Mouse (Mus musculus) myocyte (in vitro differentiated cells): ENCODE measurements around the gene Cdhr3. TPM values are rescaled to one million over a fixed set of nuclear protein-coding genes. Genes with fewer than 3 reads are reported as not detected.
"Not testable (repeated sequence)": the region's sequence is repeated elsewhere in the genome, so short reads cannot be mapped to it uniquely, and the experiment has no call there.

ENCODE experiments used
- H3K27me3 ChIP-seq: one replicate; pipeline ENCODE4 v1.6.1; 2011; ENCODE audit not compliant: control insufficient read depth, insufficient read depth, insufficient read length
- H3K36me3 ChIP-seq: one replicate; pipeline ENCODE4 v1.6.1; 2011; ENCODE audit not compliant: control insufficient read depth, insufficient read depth
- H3K4me2 ChIP-seq: one replicate; pipeline ENCODE4 v1.6.1; 2011; ENCODE audit warnings: low read depth, control low read depth
- H3K4me3 ChIP-seq: one replicate; pipeline ENCODE4 v1.5.1; 2011; ENCODE audit warnings: mild to moderate bottlenecking, control low read depth, moderate library complexity
- H3K79me2 ChIP-seq: one replicate; pipeline ENCODE4 v1.6.1; 2011; ENCODE audit not compliant: control insufficient read depth, insufficient read depth
- H3ac ChIP-seq: one replicate; pipeline ENCODE4 v1.6.1; 2011; ENCODE audit not compliant: control insufficient read depth, insufficient read length
- CEBPB ChIP-seq: IDR thresholded peaks from 2 replicates; pipeline ENCODE4 v1.6.1; 2011; ENCODE audit warnings: mild to moderate bottlenecking, moderate library complexity; ENCODE audit not compliant: poor library complexity, insufficient read depth, severe bottlenecking
- E2F4 ChIP-seq: IDR thresholded peaks from one replicate; pipeline ENCODE4 v1.6.1; 2011; ENCODE audit warnings: mild to moderate bottlenecking, control low read depth, moderate library complexity; ENCODE audit not compliant: insufficient read depth
- MAX ChIP-seq: IDR thresholded peaks from one replicate; pipeline ENCODE4 v1.6.1; 2011; ENCODE audit warnings: low read depth, mild to moderate bottlenecking, control low read depth
- MYOD1 ChIP-seq, 3 experiments: IDR thresholded peaks; one replicate each; pipeline ENCODE4 v1.6.1; 2011; ENCODE audit warnings: control low read depth in 2 of 3, low read depth in 2 of 3, mild to moderate bottlenecking in 2 of 3, moderate library complexity in 1 of 3; ENCODE audit not compliant: insufficient read length in 2 of 3, control insufficient read depth in 1 of 3
- MYOG ChIP-seq, 3 experiments: IDR thresholded peaks; one replicate each; pipeline ENCODE4 v1.6.1; 2011; ENCODE audit warnings: control low read depth in 2 of 3, low read depth in 2 of 3, mild to moderate bottlenecking in 2 of 3; ENCODE audit not compliant: insufficient read length in 2 of 3, control insufficient read depth in 1 of 3, insufficient read depth in 1 of 3
- POLR2A ChIP-seq: IDR thresholded peaks from one replicate; pipeline ENCODE4 v1.6.1; 2011; ENCODE audit warnings: low read depth, mild to moderate bottlenecking, control low read depth, moderate library complexity; ENCODE audit not compliant: insufficient read length
- POLR2AphosphoS2 ChIP-seq: IDR thresholded peaks from one replicate; pipeline ENCODE4 v1.6.1; 2011; ENCODE audit warnings: low read depth, control low read depth; ENCODE audit not compliant: insufficient read length
- REST ChIP-seq: IDR thresholded peaks from one replicate; pipeline ENCODE4 v1.6.1; 2011; ENCODE audit warnings: mild to moderate bottlenecking, control low read depth, moderate library complexity; ENCODE audit not compliant: insufficient read depth, insufficient read length
- SRF ChIP-seq: IDR thresholded peaks from one replicate; pipeline ENCODE4 v1.6.1; 2011; ENCODE audit warnings: low read depth; ENCODE audit not compliant: control insufficient read depth, insufficient read length
- TCF12 ChIP-seq: IDR thresholded peaks from one replicate; pipeline ENCODE4 v1.6.1; 2011; ENCODE audit warnings: mild to moderate bottlenecking, control low read depth; ENCODE audit not compliant: poor library complexity, insufficient read depth, severe bottlenecking
- TCF3 ChIP-seq: IDR thresholded peaks from one replicate; pipeline ENCODE4 v1.6.1; 2011; ENCODE audit warnings: low read depth, control low read depth; ENCODE audit not compliant: insufficient read length
- USF1 ChIP-seq: IDR thresholded peaks from one replicate; pipeline ENCODE4 v1.6.1; 2011; ENCODE audit warnings: low read depth, mild to moderate bottlenecking, control low read depth, moderate library complexity
- polyA plus RNA-seq: library from polyadenylated mRNA; unstranded; fragments of >200 nt; fragmentation: generic; extraction: Trizol; gene quantifications from one replicate; pipeline ENCODE4 v1.2.1, GENCODE M21; 2012; ENCODE audit warnings: missing spikeins

The Cdhr3 gene
- polyA plus RNA-seq, 1 experiment: 0.04 TPM

- no peak overlapping the region for H3K4me3 ChIP-seq
- no peak overlapping the region for H3ac ChIP-seq
- no peaks in the 10 kb centered on the region for H3K79me2 ChIP-seq
- H3K36me3 ChIP-seq: no peaks in the 10 kb centered on the region
- H3K4me2 ChIP-seq: no peak overlapping the region
- H3K27me3 ChIP-seq: no peaks in the 10 kb centered on the region
- no peak for TF ChIP-seq MYOG (IDR thresholded peaks at IDR 0.05; ENCODE audit: control insufficient read depth in 1 of 3, insufficient read depth in 1 of 3, insufficient read length in 2 of 3, low read depth in 2 of 3)
- TF ChIP-seq REST: no peak
- no peak for TF ChIP-seq CEBPB
- TF ChIP-seq MYOD1 (IDR thresholded peaks at IDR 0.05; ENCODE audit: control insufficient read depth in 1 of 3, insufficient read length in 2 of 3, low read depth in 2 of 3): no peak
- no peak for TF ChIP-seq E2F4
- no peak for TF ChIP-seq POLR2AphosphoS2
Measured at GRCm38 (mm10) chr12:33066355-33066754, 26.3 kb downstream of the Cdhr3 start.

GRCm38 (mm10) chr12:33065162-33065561 is 27.5 kb downstream of the Cdhr3 start:
- H3K4me2 ChIP-seq: no peak overlapping the region
- no peaks in the 10 kb centered on the region for H3K79me2 ChIP-seq
- no peak overlapping the region for H3K4me3 ChIP-seq
- no peak for TF ChIP-seq POLR2A
- no peaks in the 10 kb centered on the region for H3K27me3 ChIP-seq
- no peaks in the 10 kb centered on the region for H3K36me3 ChIP-seq
- no peak overlapping the region for H3ac ChIP-seq

- Histone ChIP-seq H3ac (no peak overlapping the region), H3K4me3 (no peak overlapping the region), H3K27me3 (no peaks in the 10 kb centered on the region), H3K36me3 (no peaks in the 10 kb centered on the region), H3K79me2 (no peaks in the 10 kb centered on the region), H3K4me2 (no peak overlapping the region)
- TF ChIP-seq MYOG (IDR thresholded peaks at IDR 0.05; ENCODE audit: control insufficient read depth in 1 of 3, insufficient read depth in 1 of 3, insufficient read length in 2 of 3, low read depth in 2 of 3): no peak
- TF ChIP-seq TCF3: no peak
- no peak for TF ChIP-seq E2F4
- TF ChIP-seq SRF: no peak
- no peak for TF ChIP-seq USF1
Measured at GRCm38 (mm10) chr12:33064266-33064665, 28.4 kb downstream of the Cdhr3 start.

- Histone ChIP-seq H3K27me3 (no peaks in the 10 kb centered on the region), H3K4me2 (no peak overlapping the region), H3ac (no peak overlapping the region), H3K79me2 (no peaks in the 10 kb centered on the region), H3K4me3 (no peak overlapping the region), H3K36me3 (no peaks in the 10 kb centered on the region)
- no peak for TF ChIP-seq USF1
- TF ChIP-seq MYOG (IDR thresholded peaks at IDR 0.05; ENCODE audit: control insufficient read depth in 1 of 3, insufficient read depth in 1 of 3, insufficient read length in 2 of 3, low read depth in 2 of 3): no peak
- TF ChIP-seq REST: no peak
- TF ChIP-seq POLR2AphosphoS2: no peak
- no peak for TF ChIP-seq TCF12
- TF ChIP-seq SRF: no peak
- no peak for TF ChIP-seq MYOD1 (IDR thresholded peaks at IDR 0.05; ENCODE audit: control insufficient read depth in 1 of 3, insufficient read length in 2 of 3, low read depth in 2 of 3)
- no peak for TF ChIP-seq TCF3
- no peak for TF ChIP-seq CEBPB
- no peak for TF ChIP-seq MAX
- no peak for TF ChIP-seq E2F4
- TF ChIP-seq POLR2A: no peak
Measured at GRCm38 (mm10) chr12:33063250-33063649, 29.4 kb downstream of the Cdhr3 start.

GRCm38 (mm10) chr12:33062379-33062778 is 30.3 kb downstream of the Cdhr3 start:
- not testable (repeated sequence) for H3K4me2 ChIP-seq, H3ac ChIP-seq, H3K27me3 ChIP-seq, H3K36me3 ChIP-seq, H3K79me2 ChIP-seq, H3K4me3 ChIP-seq

GRCm38 (mm10) chr12:33061651-33062050 is 31.0 kb downstream of the Cdhr3 start:
- no peak overlapping the region for H3K4me3 ChIP-seq

More at GRCm38 (mm10) chr12:33061651-33062050, 31.0 kb downstream of the Cdhr3 start:
- H3K79me2 ChIP-seq: no peaks in the 10 kb centered on the region
- peak overlapping the region; percentile 70 for H3K4me2 ChIP-seq
- TF ChIP-seq POLR2A (no peak), USF1 (no peak), E2F4 (no peak), MYOG (IDR thresholded peaks at IDR 0.05; ENCODE audit: control insufficient read depth in 1 of 3, insufficient read depth in 1 of 3, insufficient read length in 2 of 3, low read depth in 2 of 3) (peak in 2 of 3 experiments; percentile 33 to 59), REST (no peak), SRF (no peak), MAX (no peak), CEBPB (no peak), TCF3 (no peak), TCF12 (no peak), POLR2AphosphoS2 (no peak), MYOD1 (IDR thresholded peaks at IDR 0.05; ENCODE audit: control insufficient read depth in 1 of 3, insufficient read length in 2 of 3, low read depth in 2 of 3) (peak; percentile 47 to 78 (median 65))
- no peak overlapping the region for H3ac ChIP-seq
- H3K36me3 ChIP-seq: no peaks in the 10 kb centered on the region
- H3K27me3 ChIP-seq: no peaks in the 10 kb centered on the region
